Mouse (Mus musculus) spleen, postnatal 0 days (tissue): Measurements from ENCODE around the gene Vmn1r51. TPM values are rescaled to one million over a fixed set of nuclear protein-coding genes. Genes with fewer than 3 reads are reported as not detected.

ENCODE experiments used
- polyA plus RNA-seq: library from polyadenylated mRNA; unstranded; fragments of >200 nt; fragmentation: Nextera tagmentation; extraction: Ambion mirVana; gene quantifications from 2 replicates; pipeline ENCODE4 v1.2.1, GENCODE M21; 2015

Gene Vmn1r51
- polyA plus RNA-seq, result not detected in 2 replicates

GRCm38 (mm10) chr6:90122296-90122695 is at the start of gene Vmn1r51:
Gene Vmn1r51 (plus strand): TSS chr6:90122596.

GRCm38 (mm10) chr6:90078406-90078805 is 44.0 kb upstream of the Vmn1r51 start, which contains the start of gene Vmn1r49:
Gene Vmn1r49 (minus strand): TSS chr6:90078506.

GRCm38 (mm10) chr6:90101130-90101529 is 21.3 kb upstream of the Vmn1r51 start, which contains the start of gene Vmn1r50:
Gene Vmn1r50 (plus strand): TSS chr6:90101430.

GRCm38 (mm10) chr6:90174508-90174907 is 52.1 kb downstream of the Vmn1r51 start, which contains the start of gene Vmn1r52:
Gene Vmn1r52 (plus strand): TSS chr6:90174808.

Other genes starting within 250 kb of the Vmn1r51 start
- gene Vmn1r42, start 246.2 kb upstream of the Vmn1r51 start, polyA plus RNA-seq, result 0.14 TPM in 1 of 2 replicates, not detected in the other
- not detected in 2 replicates for gene Vmn1r43, start 246.2 kb upstream of the Vmn1r51 start, polyA plus RNA-seq
- gene Vmn1r44, start 238.9 kb upstream of the Vmn1r51 start, polyA plus RNA-seq, result not detected in 2 replicates
- not detected in 2 replicates for gene Vmn1r45, start 182.0 kb upstream of the Vmn1r51 start, polyA plus RNA-seq
- gene Vmn1r46, start 153.3 kb upstream of the Vmn1r51 start, polyA plus RNA-seq, result not detected in 2 replicates
- not detected in 2 replicates for gene Vmn1r47, start 106.4 kb upstream of the Vmn1r51 start, polyA plus RNA-seq
- not detected in 2 replicates for gene Vmn1r48, start 85.8 kb upstream of the Vmn1r51 start, polyA plus RNA-seq
- not detected in 2 replicates for gene Vmn1r49, start 44.1 kb upstream of the Vmn1r51 start, polyA plus RNA-seq
- gene Vmn1r50, start 21.2 kb upstream of the Vmn1r51 start, polyA plus RNA-seq, result not detected in 2 replicates
- not detected in 2 replicates for gene Vmn1r52, start 52.2 kb downstream of the Vmn1r51 start, polyA plus RNA-seq
- gene V1ra8, start 80.2 kb downstream of the Vmn1r51 start, polyA plus RNA-seq, result not detected in 2 replicates
- gene Vmn1r53, start 101.8 kb downstream of the Vmn1r51 start, polyA plus RNA-seq, result not detected in 2 replicates
- gene Vmn1r54, start 123.7 kb downstream of the Vmn1r51 start, polyA plus RNA-seq, result not detected in 2 replicates
- not detected in 2 replicates for gene BC048671, start 178.6 kb downstream of the Vmn1r51 start, polyA plus RNA-seq
- 0.94 and 1.9 TPM in 2 replicates for gene Chst13, start 202.6 kb downstream of the Vmn1r51 start, polyA plus RNA-seq
- not detected in 2 replicates for gene Uroc1, start 210.7 kb downstream of the Vmn1r51 start, polyA plus RNA-seq
- 3.4 and 3.7 TPM in 2 replicates for gene Zxdc, start 246.9 kb downstream of the Vmn1r51 start, polyA plus RNA-seq